Mouse (Mus musculus) liver, postnatal 0 days (tissue): ENCODE measurements around the gene Kcnb1. TPM values are rescaled to one million over a fixed set of nuclear protein-coding genes. Genes with fewer than 3 reads are reported as not detected.
A peak's percentile ranks its signal among the peaks of the same experiment; 100 is the strongest.

Source experiments
- ATAC-seq: fragments of 200-750 bp; cut with Nextera tagmentation; 2 replicates; pipeline ENCODE4 v1.8.0; 2017; ENCODE audit warnings: mild to moderate bottlenecking, moderate library complexity
- DNase-seq: peaks from one replicate; pipeline ENCODE4 v3.0.0-alpha.2; 2016
- H3K27ac ChIP-seq: fragments of 300-500 bp; sonication (generic); 2 replicates; pipeline ENCODE4 v1.5.1; 2014; ENCODE audit warnings: antibody characterized with exemption, moderate library complexity, mild to moderate bottlenecking, low read depth
- H3K27me3 ChIP-seq: fragments of 300-500 bp; sonication (generic); 2 replicates; pipeline ENCODE4 v1.6.1; 2014; ENCODE audit warnings: low read length, control low read depth, mixed read lengths; ENCODE audit not compliant: insufficient read depth
- H3K36me3 ChIP-seq: fragments of 300-500 bp; sonication (generic); replicated peaks from 2 replicates; pipeline ENCODE4 v1.6.1; 2014; ENCODE audit warnings: mild to moderate bottlenecking, control low read depth, low read length, moderate library complexity, mixed read lengths; ENCODE audit not compliant: insufficient read depth
- H3K4me1 ChIP-seq: fragments of 300-500 bp; sonication (generic); 2 replicates; pipeline ENCODE4 v1.6.1; 2014; ENCODE audit warnings: antibody characterized with exemption, mild to moderate bottlenecking, control low read depth; ENCODE audit not compliant: insufficient read depth
- H3K4me2 ChIP-seq: fragments of 300-500 bp; sonication (generic); 2 replicates; pipeline ENCODE4 v1.6.1; 2014; ENCODE audit warnings: low read depth, mild to moderate bottlenecking, low read length, moderate library complexity, mixed read lengths
- H3K4me3 ChIP-seq: fragments of 300-500 bp; sonication (generic); 2 replicates; pipeline ENCODE4 v1.5.1; 2014; ENCODE audit warnings: low read depth, low read length
- H3K9ac ChIP-seq: fragments of 300-500 bp; sonication (generic); replicated peaks from 2 replicates; pipeline ENCODE4 v1.6.1; 2014; ENCODE audit warnings: mild to moderate bottlenecking, moderate library complexity
- H3K9me3 ChIP-seq: fragments of 300-500 bp; sonication (generic); 2 replicates; pipeline ENCODE4 v1.6.1; 2016; ENCODE audit warnings: mild to moderate bottlenecking, control low read depth, low read length, mixed read lengths
- CTCF ChIP-seq: sonication (generic); IDR thresholded peaks from 2 replicates; pipeline ENCODE4 v1.5.1; 2016; ENCODE audit warnings: antibody characterized with exemption, low read depth
- EP300 ChIP-seq: IDR thresholded peaks from 2 replicates; pipeline ENCODE4 v1.6.1; 2016; ENCODE audit warnings: antibody characterized with exemption, low read depth, mild to moderate bottlenecking
- WGBS: fragments of 180-500 bp; shearing (Covaris S2); extraction: QIAGEN DNeasy Blood & Tissue Kit; methylation state at CpG from one replicate; pipeline ENCODE4 v1.1.7; 2014; ENCODE audit not compliant: insufficient replicate concordance; 5-methylcytosine and 5-hydroxymethylcytosine counted together
- polyA plus RNA-seq: library from polyadenylated mRNA; unstranded; fragments of >200 nt; fragmentation: Nextera tagmentation; extraction: Ambion mirVana; gene quantifications from 2 replicates; pipeline ENCODE4 v1.2.1, GENCODE M21; 2015

Gene Kcnb1
- polyA plus RNA-seq, 1 experiment from 2014 or later, result 0.11 TPM

GRCm38 (mm10) chr2:167198660-167199427, 8.9 kb upstream of the Kcnb1 start:
- Histone ChIP-seq H3K9ac (no peak overlapping the region), H3K4me1 (no peaks in the 10 kb centered on the region), H3K4me2 (no peak overlapping the region), H3K9me3 (no peaks in the 10 kb centered on the region), H3K27me3 (0 out of 2 replicates have a peak, but pooled peaks cover 2% of the 10 kb centered on the region), H3K36me3 (no peaks in the 10 kb centered on the region), H3K27ac (no peak overlapping the region), H3K4me3 (no peak overlapping the region)
- DNase-seq (no peak), ATAC-seq (no peak)
- WGBS, result 67% methylated on average over 13 of the region's 13 CpGs
- TF ChIP-seq CTCF, result no peak
- no peak for TF ChIP-seq EP300

- TF ChIP-seq EP300 (no peak), CTCF (no peak)
- Histone ChIP-seq H3K9ac (no peak overlapping the region), H3K9me3 (no peaks in the 10 kb centered on the region), H3K27me3 (peaks cover 33% of the 10 kb centered on the region), H3K27ac (no peak overlapping the region), H3K4me1 (peaks cover 13% of the 10 kb centered on the region), H3K36me3 (no peaks in the 10 kb centered on the region), H3K4me2 (no peak overlapping the region), H3K4me3 (no peak overlapping the region)
- DNase-seq (no peak), ATAC-seq (no peak)
- WGBS, result 63% methylated on average over 3 of the region's 3 CpGs
Observed at GRCm38 (mm10) chr2:167193361-167193760, 3.4 kb upstream of the Kcnb1 start.

- WGBS, result 2% methylated on average over 42 of the region's 91 CpGs
- Histone ChIP-seq H3K4me1 (peaks cover 14% of the 10 kb centered on the region), H3K4me3 (peak overlapping the region; percentile 54), H3K27me3 (peaks cover 47% of the 10 kb centered on the region), H3K4me2 (peak overlapping the region; percentile 71), H3K27ac (no peak overlapping the region), H3K9me3 (no peaks in the 10 kb centered on the region), H3K36me3 (no peaks in the 10 kb centered on the region), H3K9ac (no peak overlapping the region)
- no peak for TF ChIP-seq EP300
- no peak for TF ChIP-seq CTCF
- ATAC-seq (peak; percentile 23), DNase-seq (no peak)
Observed at GRCm38 (mm10) chr2:167189291-167190075, 472 bp downstream of the Kcnb1 start.

- Histone ChIP-seq H3K9ac (no peak overlapping the region), H3K4me3 (peak overlapping the region; percentile 54), H3K27me3 (peaks cover 47% of the 10 kb centered on the region), H3K4me1 (peaks cover 14% of the 10 kb centered on the region), H3K27ac (no peak overlapping the region), H3K36me3 (no peaks in the 10 kb centered on the region), H3K9me3 (no peaks in the 10 kb centered on the region), H3K4me2 (peak overlapping the region; percentile 71)
- TF ChIP-seq CTCF, result 0 out of 2 replicates have a peak, but pooled peaks have one; percentile 34
- no peak for TF ChIP-seq EP300
- WGBS, result 19% methylated on average over 56 of the region's 83 CpGs
- DNase-seq (peak; percentile 86), ATAC-seq (peak; percentile 83)
Observed at GRCm38 (mm10) chr2:167188315-167189207, 1.4 kb downstream of the Kcnb1 start.

GRCm38 (mm10) chr2:167187119-167187518, 2.8 kb downstream of the Kcnb1 start:
- WGBS, result 85% methylated on average over 5 of the region's 5 CpGs
- TF ChIP-seq CTCF (no peak), EP300 (no peak)
- H3K4me3 ChIP-seq, result no peak overlapping the region
- no peak overlapping the region for H3K9ac ChIP-seq
- H3K27ac ChIP-seq, result no peak overlapping the region
- H3K4me2 ChIP-seq, result no peak overlapping the region
- DNase-seq (no peak), ATAC-seq (no peak)
- H3K9me3 ChIP-seq, result no peaks in the 10 kb centered on the region
- H3K36me3 ChIP-seq, result no peaks in the 10 kb centered on the region
- peaks cover 47% of the 10 kb centered on the region for H3K27me3 ChIP-seq
- peaks cover 14% of the 10 kb centered on the region for H3K4me1 ChIP-seq

GRCm38 (mm10) chr2:167186544-167186943, 3.4 kb downstream of the Kcnb1 start:
- 47% methylated on average over 10 of the region's 10 CpGs for WGBS
- Histone ChIP-seq H3K27me3 (peaks cover 42% of the 10 kb centered on the region), H3K4me3 (no peak overlapping the region), H3K27ac (no peak overlapping the region), H3K4me2 (no peak overlapping the region), H3K9me3 (no peaks in the 10 kb centered on the region), H3K4me1 (peaks cover 14% of the 10 kb centered on the region), H3K9ac (no peak overlapping the region), H3K36me3 (no peaks in the 10 kb centered on the region)
- ATAC-seq (no peak), DNase-seq (no peak)
- TF ChIP-seq CTCF (no peak), EP300 (no peak)
